Mouse (Mus musculus) ES-E14 (cell line): Measurements from ENCODE around the gene Arpc2.

Experiments used
- CHD2 ChIP-seq: IDR thresholded peaks from 2 replicates; pipeline ENCODE4 v1.6.1; 2014; ENCODE audit warnings: mild to moderate bottlenecking, low read depth, low read length, inconsistent platforms
- HCFC1 ChIP-seq: IDR thresholded peaks from 2 replicates; pipeline ENCODE4 v1.6.1; 2012; ENCODE audit warnings: low read length, inconsistent platforms, borderline replicate concordance; ENCODE audit not compliant: insufficient read depth
- ZC3H11A ChIP-seq: IDR thresholded peaks from 2 replicates; pipeline ENCODE4 v1.6.1; 2012; ENCODE audit warnings: low read depth, mild to moderate bottlenecking, inconsistent platforms, low read length, borderline replicate concordance

- no peak for TF ChIP-seq CHD2
- TF ChIP-seq HCFC1 = no peak
- TF ChIP-seq ZC3H11A = no peak
Observed at GRCm38 (mm10) chr1:74203457-74203856, 32.4 kb upstream of the Arpc2 start.
